Mouse (Mus musculus): ENCODE measurements around the gene Vmn2r34. TPM values are rescaled to one million over a fixed set of nuclear protein-coding genes. Genes with fewer than 3 reads are reported as not detected.
"Not testable (repeated sequence)": the region's sequence is repeated elsewhere in the genome, so short reads cannot be mapped to it uniquely, and the experiment has no call there.

The Vmn2r34 gene
- not detected for total RNA-seq (2021)
- long read RNA-seq, experiment 1 = 0 reads
- long read RNA-seq, experiment 2 = 0 reads

- intact Hi-C loops (cut with DNase I); DNase-seq: not testable (repeated sequence)
Observed at GRCm38 (mm10) chr7:7689413-7689812, at the start of gene Vmn2r34. Gene Vmn2r34 (minus strand): TSS chr7:7689513.

DNA sequence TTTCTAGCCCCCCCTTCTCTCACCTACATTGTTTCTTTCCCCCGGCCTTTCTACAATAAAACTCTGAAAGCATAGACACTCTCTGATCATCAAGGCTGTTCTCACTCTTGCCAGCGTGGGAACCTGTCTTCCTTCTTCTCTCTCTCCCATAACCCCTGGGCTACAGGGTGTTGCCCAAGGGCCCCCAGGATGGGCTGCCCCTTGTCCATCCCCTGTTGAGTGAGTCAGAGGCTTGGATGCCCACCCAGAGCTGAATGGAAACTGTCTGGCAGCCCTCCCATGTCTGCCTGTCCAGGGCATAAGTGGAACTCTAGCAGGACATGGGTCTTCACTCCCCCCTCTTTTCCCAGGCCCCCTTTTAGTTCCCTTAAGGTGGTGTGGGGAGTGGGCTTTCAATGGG is 15.3 kb downstream of the Vmn2r34 start:
- intact Hi-C loops (cut with DNase I); DNase-seq: not testable (repeated sequence)

Other genes with a start within 250 kb of the Vmn2r34 start
- not detected for gene Vmn2r32, start 209.5 kb downstream of the Vmn2r34 start, total RNA-seq (2021)
- gene Vmn2r33, start 122.7 kb downstream of the Vmn2r34 start, total RNA-seq (2021) = not detected
- gene Vmn2r35, start 130.4 kb upstream of the Vmn2r34 start, total RNA-seq (2021) = not detected
- not detected for gene Vmn2r36, start 213.0 kb upstream of the Vmn2r34 start, total RNA-seq (2021)

All from heart, postnatal 14 days (tissue).